Mouse (Mus musculus) embryonic facial prominence, embryonic 15.5 days (tissue): ENCODE data around the gene Thrap3. TPM values are rescaled to one million over a fixed set of nuclear protein-coding genes. Genes with fewer than 3 reads are reported as not detected.
A peak's percentile ranks its signal among the peaks of the same experiment; 100 is the strongest.
"Not testable (repeated sequence)": the region's sequence is repeated elsewhere in the genome, so short reads cannot be mapped to it uniquely, and the experiment has no call there.

Source experiments
- ATAC-seq: fragments of 200-750 bp; cut with Nextera tagmentation; 2 replicates; pipeline ENCODE4 v1.8.0; 2017; ENCODE audit warnings: low read depth, moderate TSS enrichment; ENCODE audit not compliant: insufficient number of reproducible peaks, low FRiP score, low TSS enrichment
- H3K27ac ChIP-seq: fragments of 300-500 bp; sonication (generic); replicated peaks from 2 replicates; pipeline ENCODE4 v1.5.1; 2015; ENCODE audit warnings: mild to moderate bottlenecking, inconsistent platforms
- H3K27me3 ChIP-seq: fragments of 300-500 bp; sonication (generic); 2 replicates; pipeline ENCODE4 v1.6.1; 2015; ENCODE audit warnings: inconsistent platforms
- H3K36me3 ChIP-seq: fragments of 300-500 bp; sonication (generic); 2 replicates; pipeline ENCODE4 v1.6.1; 2015; ENCODE audit warnings: mild to moderate bottlenecking, inconsistent platforms
- H3K4me1 ChIP-seq: fragments of 300-500 bp; sonication (generic); 2 replicates; pipeline ENCODE4 v1.6.1; 2015; ENCODE audit warnings: inconsistent platforms
- H3K4me2 ChIP-seq: fragments of 300-500 bp; sonication (generic); replicated peaks from 2 replicates; pipeline ENCODE4 v1.6.1; 2015; ENCODE audit warnings: mild to moderate bottlenecking, inconsistent platforms
- H3K4me3 ChIP-seq: fragments of 300-500 bp; sonication (generic); replicated peaks from 2 replicates; pipeline ENCODE4 v1.5.1; 2015; ENCODE audit warnings: mild to moderate bottlenecking, inconsistent platforms
- H3K9ac ChIP-seq: fragments of 300-500 bp; sonication (generic); 2 replicates; pipeline ENCODE4 v1.6.1; 2015; ENCODE audit warnings: inconsistent platforms
- H3K9me3 ChIP-seq: fragments of 300-500 bp; sonication (generic); replicated peaks from 2 replicates; pipeline ENCODE4 v1.6.1; 2016; ENCODE audit warnings: inconsistent platforms
- WGBS: fragments of 180-500 bp; shearing (Covaris S2); methylation state at CpG from one replicate; pipeline ENCODE4 v1.1.7; 2015; 5-methylcytosine and 5-hydroxymethylcytosine counted together
- polyA plus RNA-seq: library from polyadenylated mRNA; unstranded; fragments of >200 nt; fragmentation: Nextera tagmentation; extraction: Ambion mirVana; gene quantifications from 2 replicates; pipeline ENCODE4 v1.2.1, GENCODE M21; 2015

The Thrap3 gene
- polyA plus RNA-seq, 1 experiment from 2014 or later: 208 TPM

DNA sequence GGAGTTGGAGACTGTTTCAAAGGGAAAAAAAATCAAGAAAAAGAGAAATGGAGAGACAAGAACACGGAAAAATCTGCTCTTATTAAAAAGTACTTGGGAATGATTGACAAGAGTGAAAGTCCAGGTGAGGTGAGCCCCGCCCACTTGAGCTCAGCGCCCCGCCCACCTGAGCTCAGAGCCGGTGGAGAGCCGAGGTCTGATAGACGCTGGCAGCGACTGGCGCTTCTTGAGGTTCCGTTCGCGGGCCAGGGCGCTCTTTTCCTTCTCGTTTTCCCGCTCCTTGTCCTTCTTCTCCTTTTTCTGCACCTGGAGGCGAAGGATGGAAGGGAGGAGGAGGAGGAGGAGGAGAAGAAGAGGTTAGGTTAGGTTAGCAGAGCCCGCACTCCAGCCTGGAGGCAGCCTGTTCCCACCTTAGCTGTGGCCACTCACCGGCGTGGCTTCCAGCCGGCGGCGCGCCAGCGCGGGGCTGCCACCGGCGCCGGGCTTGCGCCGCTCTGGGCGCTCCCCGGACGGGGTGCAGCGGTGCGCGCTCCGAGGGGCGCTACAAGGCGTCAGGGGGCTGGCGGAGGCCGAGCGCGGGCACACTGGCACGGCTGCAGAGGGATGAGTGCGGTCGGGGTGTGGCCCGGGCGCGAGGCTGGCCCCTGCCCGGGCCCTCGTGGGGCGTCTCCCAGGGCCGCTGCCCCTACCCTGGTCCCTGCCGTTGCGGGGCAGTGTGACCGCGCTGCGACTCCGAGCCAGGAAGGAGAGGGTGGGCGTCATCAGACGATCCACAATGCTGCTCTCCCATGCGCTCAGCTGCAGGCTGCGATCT lies 34.1 kb upstream of the Thrap3 start:
- Histone ChIP-seq H3K4me2 (no peak overlapping the region), H3K4me3 (no peak overlapping the region), H3K9me3 (no peaks in the 10 kb centered on the region), H3K4me1 (peaks cover 22% of the 10 kb centered on the region), H3K36me3 (peaks cover 94% of the 10 kb centered on the region), H3K27me3 (no peaks in the 10 kb centered on the region), H3K9ac (no peak overlapping the region), H3K27ac (no peak overlapping the region)
- WGBS: 49% methylated on average over 62 of the region's 63 CpGs
- peak; percentile 2; the same call in 1 of the 2 replicates for ATAC-seq

DNA sequence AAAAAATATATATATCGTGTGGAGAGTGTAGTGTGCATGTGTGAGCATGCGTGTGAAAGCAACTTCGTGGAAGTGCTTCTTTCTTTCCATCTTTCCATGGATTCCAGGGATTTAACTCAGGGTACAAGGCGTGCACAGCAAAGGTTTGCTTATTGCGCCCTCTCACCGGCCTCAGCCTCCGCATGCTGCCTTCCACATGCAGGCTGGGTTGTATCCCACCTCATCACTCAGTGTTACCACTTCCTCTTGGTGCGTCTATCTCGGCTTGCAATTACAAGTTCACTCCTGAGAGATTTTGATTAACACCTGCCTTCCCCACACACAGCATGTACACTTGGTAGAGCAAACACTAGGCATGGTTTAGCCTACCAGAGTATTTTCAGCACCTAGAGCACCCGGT lies 32.6 kb upstream of the Thrap3 start:
- ATAC-seq: no peak
- Histone ChIP-seq H3K36me3 (peaks cover 96% of the 10 kb centered on the region), H3K27ac (no peak overlapping the region), H3K9ac (no peak overlapping the region), H3K4me2 (no peak overlapping the region), H3K9me3 (no peaks in the 10 kb centered on the region), H3K4me1 (peaks cover 22% of the 10 kb centered on the region), H3K4me3 (no peak overlapping the region), H3K27me3 (no peaks in the 10 kb centered on the region)
- WGBS: 86% methylated on average over 10 of the region's 10 CpGs

DNA sequence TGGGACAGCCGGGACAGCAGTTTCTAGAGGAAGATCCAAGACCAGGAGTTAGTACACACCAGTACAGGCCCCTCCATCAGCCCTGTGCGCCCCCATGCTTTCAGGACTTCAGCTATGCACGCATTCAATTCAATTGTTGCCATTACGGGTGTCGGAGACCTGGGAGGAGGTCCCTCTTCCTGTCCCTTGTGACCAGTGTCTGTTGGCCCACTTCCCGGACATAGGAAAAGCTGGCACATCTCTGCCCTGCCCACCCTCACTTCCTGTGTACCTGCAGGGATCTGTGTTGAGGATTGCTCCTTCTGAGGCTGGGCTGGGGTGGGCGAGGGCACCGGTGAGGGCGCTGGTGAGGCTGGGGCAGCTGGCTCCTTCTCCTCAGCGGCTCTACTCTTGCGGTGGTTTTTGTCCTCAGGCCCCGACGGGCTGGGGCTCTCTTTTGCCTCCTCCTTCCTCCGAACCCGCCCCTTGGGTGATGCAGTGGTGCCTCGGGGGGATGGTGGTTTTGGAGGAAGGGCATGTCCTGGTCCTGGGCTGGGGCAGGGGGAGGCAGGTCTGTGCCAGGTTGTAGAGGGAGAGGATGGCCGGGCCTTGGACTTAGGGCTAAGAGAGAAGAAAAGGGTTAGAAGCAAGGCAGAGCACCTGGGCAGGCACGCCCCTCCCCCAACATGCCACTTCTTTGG lies 32.1 kb upstream of the Thrap3 start:
- WGBS: 84% methylated on average over 18 of the region's 18 CpGs
- H3K4me3 ChIP-seq: no peak overlapping the region
- ATAC-seq: no peak
- H3K9me3 ChIP-seq: no peaks in the 10 kb centered on the region
- peaks cover 91% of the 10 kb centered on the region for H3K36me3 ChIP-seq
- no peak overlapping the region for H3K27ac ChIP-seq
- H3K27me3 ChIP-seq: no peaks in the 10 kb centered on the region
- peaks cover 22% of the 10 kb centered on the region for H3K4me1 ChIP-seq
- no peak overlapping the region for H3K4me2 ChIP-seq
- no peak overlapping the region for H3K9ac ChIP-seq

DNA sequence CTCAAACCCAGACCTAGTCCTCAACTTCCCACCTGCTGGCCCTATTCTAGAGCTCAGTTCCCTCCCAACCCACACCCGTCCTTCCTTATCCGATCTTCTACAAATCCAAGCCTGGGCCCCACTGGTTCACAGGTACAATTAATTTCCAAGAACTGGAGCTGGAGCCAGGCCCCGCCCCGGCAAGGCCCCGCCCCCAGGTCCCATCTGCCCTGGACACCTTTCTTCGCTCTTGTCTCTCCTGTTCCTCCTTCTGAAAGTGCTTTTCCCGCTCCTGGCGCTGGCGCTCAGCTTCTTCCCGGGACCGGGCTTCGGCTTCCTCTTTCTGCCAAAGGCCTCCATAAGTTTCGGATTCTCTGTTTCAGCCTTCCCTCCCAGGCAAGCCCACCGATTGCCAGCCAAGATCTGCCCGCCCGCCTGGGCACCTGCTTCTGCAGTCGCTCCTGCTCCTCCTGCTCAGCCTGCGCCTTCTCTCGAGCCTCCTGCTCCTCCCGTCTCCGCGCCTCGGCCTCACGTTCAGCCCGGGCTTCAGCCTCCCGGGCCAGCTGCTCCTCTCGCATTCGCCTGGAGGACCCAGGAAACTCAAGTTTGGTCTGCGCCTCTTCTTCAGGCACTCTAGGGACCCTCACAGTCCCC lies 31.2 kb upstream of the Thrap3 start:
- Histone ChIP-seq H3K4me1 (peaks cover 22% of the 10 kb centered on the region), H3K4me3 (no peak overlapping the region), H3K9ac (no peak overlapping the region), H3K27ac (no peak overlapping the region), H3K36me3 (peaks cover 84% of the 10 kb centered on the region), H3K27me3 (no peaks in the 10 kb centered on the region), H3K9me3 (no peaks in the 10 kb centered on the region), H3K4me2 (no peak overlapping the region)
- 88% methylated on average over 29 of the region's 29 CpGs for WGBS
- ATAC-seq: no peak

DNA sequence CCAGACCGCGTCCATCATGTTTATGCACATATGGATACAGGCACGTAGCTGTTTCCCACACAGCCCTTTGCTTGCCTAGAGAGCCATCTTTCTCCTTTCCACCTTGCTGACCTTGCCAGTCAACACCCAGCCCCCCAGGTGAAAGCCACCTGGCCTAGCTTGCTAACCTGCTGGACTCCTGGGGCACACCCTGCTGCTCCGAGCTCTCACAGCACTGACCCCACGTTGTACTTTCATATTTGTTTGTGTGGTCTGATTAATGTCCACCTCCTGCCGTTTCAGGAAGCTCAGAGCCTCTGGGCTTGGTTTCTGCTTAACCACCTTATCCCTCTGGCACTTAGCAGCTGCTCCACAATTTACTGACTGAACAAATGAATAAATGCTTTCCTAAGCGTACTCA lies 27.3 kb upstream of the Thrap3 start:
- Histone ChIP-seq H3K9me3 (no peaks in the 10 kb centered on the region), H3K4me2 (no peak overlapping the region), H3K4me1 (peaks cover 9% of the 10 kb centered on the region), H3K9ac (no peak overlapping the region), H3K36me3 (peaks cover 47% of the 10 kb centered on the region), H3K27me3 (no peaks in the 10 kb centered on the region), H3K27ac (no peak overlapping the region), H3K4me3 (no peak overlapping the region)
- ATAC-seq: no peak
- WGBS: 75% methylated on average over 7 of the region's 7 CpGs

DNA sequence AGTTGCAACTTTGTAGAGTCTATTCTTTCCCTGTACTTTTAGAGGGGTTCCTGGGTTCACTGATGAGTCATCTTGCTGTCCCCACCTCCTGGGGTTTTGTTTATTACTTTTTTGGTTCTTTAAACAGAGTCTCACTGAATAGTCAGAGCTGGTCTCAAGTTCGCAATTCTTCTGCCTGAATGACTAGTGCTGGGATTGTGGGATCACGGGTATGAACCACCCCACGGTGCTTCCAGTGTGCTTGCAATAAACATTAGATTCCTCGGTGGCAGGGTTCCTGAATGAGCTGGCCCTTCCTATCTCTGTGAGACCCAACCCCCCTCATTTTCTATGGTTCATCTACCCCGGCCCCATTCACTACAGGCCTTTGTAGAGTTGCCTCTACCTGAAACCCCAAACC lies 25.6 kb upstream of the Thrap3 start:
- no peak for ATAC-seq
- Histone ChIP-seq H3K9ac (no peak overlapping the region), H3K9me3 (no peaks in the 10 kb centered on the region), H3K4me1 (peaks cover 9% of the 10 kb centered on the region), H3K4me2 (no peak overlapping the region), H3K27me3 (no peaks in the 10 kb centered on the region), H3K27ac (peak overlapping the region; percentile 71; the same call in 1 of the 2 replicates), H3K36me3 (peaks cover 29% of the 10 kb centered on the region), H3K4me3 (no peak overlapping the region)
- WGBS: 28% methylated on average over 5 of the region's 5 CpGs

DNA sequence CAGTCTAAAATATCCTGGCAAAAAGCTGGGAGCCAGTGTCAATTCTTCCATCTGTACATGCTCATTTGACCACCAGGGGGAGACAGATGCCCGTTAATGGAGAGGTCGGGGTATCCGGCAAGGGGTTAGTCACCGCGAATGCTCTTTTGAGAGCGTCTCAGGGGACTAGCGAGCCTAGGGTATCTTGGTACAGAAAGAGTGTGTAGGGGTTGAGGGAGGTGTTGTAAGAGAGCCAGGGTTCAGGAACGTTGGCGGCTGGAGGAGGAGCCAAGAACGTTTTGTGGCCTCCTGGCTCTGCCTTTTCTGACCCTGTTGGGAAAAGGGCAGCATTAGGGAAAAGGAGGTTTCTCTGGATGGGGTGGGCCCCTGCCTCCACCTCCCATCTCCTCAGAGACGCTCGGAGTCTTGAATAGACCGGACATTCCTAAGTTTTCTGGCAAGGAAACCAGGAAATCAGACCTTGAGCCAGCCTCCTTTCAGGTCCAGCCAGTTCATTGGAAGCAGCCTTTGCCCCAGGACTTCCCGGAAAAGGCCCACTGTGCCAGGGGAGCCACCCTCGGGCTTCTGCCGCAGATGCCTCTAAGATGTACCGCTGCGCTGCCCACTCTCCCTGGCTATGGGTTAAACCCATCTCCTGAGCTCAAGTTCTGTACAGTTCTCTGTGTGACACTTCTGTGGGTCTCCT lies 24.7 kb upstream of the Thrap3 start:
- Histone ChIP-seq H3K27ac (peak overlapping the region; percentile 71), H3K4me1 (peaks cover 9% of the 10 kb centered on the region), H3K27me3 (no peaks in the 10 kb centered on the region), H3K4me3 (peak overlapping the region; percentile 37), H3K9ac (peak overlapping the region; percentile 4; the same call in 1 of the 2 replicates), H3K9me3 (no peaks in the 10 kb centered on the region), H3K4me2 (peak overlapping the region; percentile 71), H3K36me3 (peaks cover 20% of the 10 kb centered on the region)
- peak; percentile 82 for ATAC-seq
- WGBS: 4% methylated on average over 18 of the region's 18 CpGs

DNA sequence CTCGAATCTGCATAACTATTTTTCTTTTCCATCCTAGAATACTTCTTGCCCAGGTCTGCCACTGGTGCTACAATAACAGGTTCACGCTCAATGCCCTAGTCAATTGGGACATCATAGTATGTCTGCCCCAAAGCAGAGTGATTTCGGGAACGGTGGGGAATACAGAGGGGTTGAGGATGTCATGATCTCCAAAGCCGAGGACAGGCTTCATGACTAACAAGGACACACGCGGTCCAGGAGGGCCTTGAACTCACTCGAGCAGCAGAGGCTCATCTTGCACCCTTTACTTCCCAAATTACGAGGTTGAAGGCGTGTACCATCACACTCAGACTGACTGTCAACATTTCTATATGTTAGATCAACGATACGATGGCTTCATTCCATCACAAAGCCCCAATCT lies 24.1 kb upstream of the Thrap3 start:
- ATAC-seq: no peak
- Histone ChIP-seq H3K9me3 (no peaks in the 10 kb centered on the region), H3K4me2 (0 out of 2 replicates have a peak overlapping the region, but pooled peaks have one; percentile 71), H3K27ac (no peak overlapping the region), H3K9ac (no peak overlapping the region), H3K4me3 (no peak overlapping the region; the same call in 1 of the 2 replicates), H3K27me3 (no peaks in the 10 kb centered on the region), H3K4me1 (peaks cover 9% of the 10 kb centered on the region), H3K36me3 (peaks cover 15% of the 10 kb centered on the region)
- WGBS: 53% methylated on average over 12 of the region's 12 CpGs

DNA sequence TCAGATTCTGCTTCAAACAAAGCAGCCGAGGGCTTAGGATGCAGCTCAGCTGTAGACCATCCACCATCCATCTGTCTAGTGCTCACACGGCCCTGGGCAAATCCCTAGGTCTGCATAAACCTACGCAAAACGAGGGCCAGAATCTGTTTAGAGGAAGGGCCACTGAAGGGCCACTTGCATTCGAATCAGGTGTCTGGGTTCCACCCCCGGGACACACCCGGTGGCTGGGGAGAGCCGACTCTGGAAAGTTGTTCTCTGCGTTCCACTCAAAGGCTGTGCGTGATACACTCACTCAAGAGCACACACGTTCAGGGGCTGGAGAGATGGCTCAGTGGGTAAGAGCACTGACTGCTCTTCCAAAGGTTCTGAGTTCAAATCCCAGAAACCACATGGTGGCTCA lies 20.1 kb upstream of the Thrap3 start:
- 82% methylated on average over 11 of the region's 11 CpGs for WGBS
- Histone ChIP-seq H3K27me3 (no peaks in the 10 kb centered on the region), H3K9ac (no peak overlapping the region), H3K4me2 (no peak overlapping the region), H3K9me3 (no peaks in the 10 kb centered on the region), H3K4me3 (no peak overlapping the region), H3K4me1 (peaks cover 6% of the 10 kb centered on the region), H3K27ac (no peak overlapping the region), H3K36me3 (no peaks in the 10 kb centered on the region)
- no peak for ATAC-seq

DNA sequence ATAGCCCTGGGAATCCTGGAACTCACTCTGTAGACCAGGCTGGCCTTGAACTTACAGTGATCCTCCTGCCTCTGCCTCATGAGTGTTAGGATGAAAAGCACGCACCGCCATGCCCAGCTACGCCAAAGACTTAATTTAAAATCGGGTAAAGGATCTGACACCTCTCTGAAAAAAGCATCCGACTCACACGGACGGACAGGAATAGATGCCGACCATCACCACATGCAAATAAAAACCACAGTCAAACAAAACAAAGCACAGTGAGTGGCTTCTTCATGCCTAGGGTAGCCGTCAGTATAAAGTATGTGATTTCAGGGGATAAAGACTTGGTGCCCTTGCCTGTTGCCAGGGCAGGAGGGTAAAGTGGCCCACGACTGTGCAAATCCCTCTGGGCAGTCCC lies 17.5 kb upstream of the Thrap3 start:
- WGBS: 87% methylated on average over 10 of the region's 10 CpGs
- Histone ChIP-seq H3K27ac (no peak overlapping the region), H3K9me3 (no peaks in the 10 kb centered on the region), H3K4me2 (no peak overlapping the region), H3K36me3 (no peaks in the 10 kb centered on the region), H3K27me3 (no peaks in the 10 kb centered on the region), H3K4me3 (no peak overlapping the region), H3K9ac (no peak overlapping the region), H3K4me1 (no peaks in the 10 kb centered on the region)
- ATAC-seq: no peak

DNA sequence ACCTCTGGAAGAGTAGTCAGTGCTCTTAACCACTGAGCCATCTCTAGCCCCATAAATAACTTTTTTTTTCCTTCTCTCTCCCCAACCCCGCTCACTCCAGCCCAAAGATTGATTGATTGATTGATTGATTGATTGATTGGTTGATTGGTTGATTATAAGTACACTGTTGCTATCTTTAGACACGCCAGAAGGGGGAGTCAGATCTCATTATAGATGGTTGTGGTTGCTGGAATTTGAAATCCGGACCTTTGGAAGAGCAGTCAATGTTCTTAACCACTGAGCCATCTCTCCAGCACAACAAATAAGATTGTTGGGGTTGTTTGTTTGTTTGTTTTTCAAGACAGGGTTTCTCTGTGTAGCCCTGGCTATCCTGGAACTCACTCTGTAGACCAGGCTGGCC lies 17.0 kb upstream of the Thrap3 start:
- not testable (repeated sequence) for H3K4me1 ChIP-seq, H3K4me2 ChIP-seq, H3K36me3 ChIP-seq, H3K9ac ChIP-seq, H3K27me3 ChIP-seq, ATAC-seq, H3K9me3 ChIP-seq, H3K27ac ChIP-seq, H3K4me3 ChIP-seq
- 65% methylated on average over 3 of the region's 3 CpGs for WGBS
